Mouse (Mus musculus): ENCODE measurements around the gene Opcml.

GRCm38 (mm10) chr9:28444972-28445371 is 654.4 kb downstream of the Opcml start:
- TF ChIP-seq EP300 (IDR thresholded peaks at IDR 0.05; ENCODE audit: low read depth) (no peak), CTCF (IDR thresholded peaks at IDR 0.05; ENCODE audit: low read depth) (no peak)
